ENCODE assay signal across 7 mouse cellular contexts in genomic region chr5:125392977-125393621, GRCm38 (mm10). TPM values are rescaled to one million over a fixed set of nuclear protein-coding genes. Genes with fewer than 3 reads are reported as not detected.
DNase-seq lines count a peak whose midpoint lies in the region; ATAC-seq lines count a peak whose summit lies in the region.

No protein-coding gene starts in this region.

- peak; percentile 95 for ATAC-seq in intestine, embryonic 16.5 days
- ATAC-seq in midbrain, embryonic 11.5 days (ENCODE audit: low FRiP score): peak; percentile 85

- H3K4me2 ChIP-seq in intestine, embryonic 16.5 days (ENCODE audit: low read depth, low read length): peak overlapping the region; percentile 61
- peak overlapping the region; percentile 44 for H3K4me2 ChIP-seq in midbrain, embryonic 11.5 days

- H3K4me3 ChIP-seq in intestine, embryonic 16.5 days (ENCODE audit: low read length): peak overlapping the region; percentile 34
- peak overlapping the region; percentile 21 for H3K4me3 ChIP-seq in midbrain, embryonic 11.5 days (ENCODE audit: low read depth, low read length)

- peaks cover 28% of the 10 kb centered on the region for H3K4me1 ChIP-seq in intestine, embryonic 16.5 days (ENCODE audit: control insufficient read depth, insufficient read depth, low read length)
- peaks cover 36% of the 10 kb centered on the region for H3K4me1 ChIP-seq in midbrain, embryonic 11.5 days (ENCODE audit: control insufficient read depth, insufficient read depth, low read length)

- no peaks in the 10 kb centered on the region for H3K9me3 ChIP-seq in intestine, embryonic 16.5 days (ENCODE audit: control insufficient read depth, low read length)
- H3K9me3 ChIP-seq in midbrain, embryonic 11.5 days (ENCODE audit: control insufficient read depth, low read length): no peaks in the 10 kb centered on the region

- DNase-seq in adrenal gland, adult 8-10 months: peak; percentile 97
- DNase-seq in embryo, embryonic 9.5 days (ENCODE audit: extremely low spot score): peak; percentile 95
- peak; percentile 88 to 95 for DNase-seq in gastrocnemius, postnatal 4 days (ENCODE audit: low spot score in 2 of 2)
- peak; percentile 94 to 97 for DNase-seq in left cerebral cortex, postnatal 36 days (ENCODE audit: low spot score in 2 of 2)
- peak; percentile 99 for DNase-seq in midbrain, embryonic 11.5 days (ENCODE audit: low spot score, missing footprints)
- peak; percentile 99 for DNase-seq in skeletal muscle tissue, adult 2 months (ENCODE audit: low read depth, low spot score)

- intact Hi-C loops in left cerebral cortex, postnatal 36 days (cut with DNase I): no loop called here

- H3K36me3 ChIP-seq in intestine, embryonic 16.5 days (ENCODE audit: control insufficient read depth, insufficient read depth, low read length): no peaks in the 10 kb centered on the region
- H3K36me3 ChIP-seq in midbrain, embryonic 11.5 days (ENCODE audit: control insufficient read depth, insufficient read depth, low read length): no peaks in the 10 kb centered on the region

- peak overlapping the region; percentile 70 for H3K9ac ChIP-seq in intestine, embryonic 16.5 days (ENCODE audit: low read depth, low read length)
- H3K9ac ChIP-seq in midbrain, embryonic 11.5 days (ENCODE audit: low read length): peak overlapping the region; percentile 67

- no peaks in the 10 kb centered on the region for H3K27me3 ChIP-seq in intestine, embryonic 16.5 days (replicated peaks; ENCODE audit: control insufficient read depth, insufficient read depth, low read length)
- H3K27me3 ChIP-seq in midbrain, embryonic 11.5 days (ENCODE audit: control insufficient read depth, insufficient read depth, low read length): no peaks in the 10 kb centered on the region

- under 1% methylated on average over 20 of the region's 20 CpGs for WGBS in intestine, embryonic 16.5 days
- 1% methylated on average over 20 of the region's 20 CpGs for WGBS in midbrain, embryonic 11.5 days

- H3K27ac ChIP-seq in intestine, embryonic 16.5 days (ENCODE audit: low read length): peak overlapping the region; percentile 99
- H3K27ac ChIP-seq in midbrain, embryonic 11.5 days (ENCODE audit: low read depth, low read length): peak overlapping the region; percentile 99

RNA-seq across cellular contexts. Expression of gene Ubc, which starts 3.1 kb away (rescaled TPM):
- 1,000 to 10,000 TPM; 1,164 to 1,564 (median 1,502) TPM for total RNA-seq in adrenal gland, adult 8-10 months (2022)
- 100 to 1,000 TPM; 650 to 744 TPM for total RNA-seq in gastrocnemius, postnatal 4 days (2021)
- 897 and 920 TPM in 2 replicates for polyA plus RNA-seq in intestine, embryonic 16.5 days (2015; fragmentation: Nextera tagmentation; extraction: Ambion mirVana)
- 100 to 1,000 TPM; 817 to 877 TPM for total RNA-seq in left cerebral cortex, postnatal 36 days (2021)
- polyA plus RNA-seq in midbrain, embryonic 11.5 days (2014; fragmentation: Nextera tagmentation; extraction: Ambion mirVana): 1,030 and 1,101 TPM in 2 replicates

RNA-seq across cellular contexts. Expression of gene Gm10382, which starts 4.0 kb away (rescaled TPM):
- total RNA-seq in adrenal gland, adult 8-10 months (2022): under 1 TPM in 3 of 4 experiments, not detected in 1; 0.41 to 0.48 (median 0.45) TPM
- total RNA-seq in gastrocnemius, postnatal 4 days (2021): not detected
- 0.18 and 0.24 TPM in 2 replicates for polyA plus RNA-seq in intestine, embryonic 16.5 days (2015; fragmentation: Nextera tagmentation; extraction: Ambion mirVana)
- under 1 TPM in 1 of 2 experiments, not detected in 1; 0.32 TPM for total RNA-seq in left cerebral cortex, postnatal 36 days (2021)
- polyA plus RNA-seq in midbrain, embryonic 11.5 days (2014; fragmentation: Nextera tagmentation; extraction: Ambion mirVana): 0.12 and 0.29 TPM in 2 replicates

RNA-seq across cellular contexts. Expression of gene Dhx37, which starts 40.8 kb away (rescaled TPM):
- total RNA-seq in adrenal gland, adult 8-10 months (2022): 10 to 100 TPM; 19.1 to 22.1 (median 19.9) TPM
- 1 to 10 TPM; 6.8 to 7.8 TPM for total RNA-seq in gastrocnemius, postnatal 4 days (2021)
- polyA plus RNA-seq in intestine, embryonic 16.5 days (2015; fragmentation: Nextera tagmentation; extraction: Ambion mirVana): 8.3 and 10.2 TPM in 2 replicates
- 10 to 100 TPM; 11.2 to 11.7 TPM for total RNA-seq in left cerebral cortex, postnatal 36 days (2021)
- 9.2 and 9.9 TPM in 2 replicates for polyA plus RNA-seq in midbrain, embryonic 11.5 days (2014; fragmentation: Nextera tagmentation; extraction: Ambion mirVana)

RNA-seq across cellular contexts. Expression of gene Bri3bp, which starts 48.3 kb away (rescaled TPM):
- total RNA-seq in adrenal gland, adult 8-10 months (2022): 10 to 100 TPM; 27.8 to 35.6 (median 31.6) TPM
- 10 to 100 TPM; 10.4 to 12.0 TPM for total RNA-seq in gastrocnemius, postnatal 4 days (2021)
- polyA plus RNA-seq in intestine, embryonic 16.5 days (2015; fragmentation: Nextera tagmentation; extraction: Ambion mirVana): 58.2 and 58.3 TPM in 2 replicates
- 100 to 1,000 TPM in 1 of 2 experiments, 10 to 100 TPM in 1; 91.6 to 102 TPM for total RNA-seq in left cerebral cortex, postnatal 36 days (2021)
- polyA plus RNA-seq in midbrain, embryonic 11.5 days (2014; fragmentation: Nextera tagmentation; extraction: Ambion mirVana): 28.4 and 29.4 TPM in 2 replicates

RNA-seq across cellular contexts. Expression of gene Scarb1, which starts 52.2 kb away (rescaled TPM):
- 1,000 to 10,000 TPM; 1,640 to 3,396 (median 2,408) TPM for total RNA-seq in adrenal gland, adult 8-10 months (2022)
- total RNA-seq in gastrocnemius, postnatal 4 days (2021): 10 to 100 TPM; 49.4 to 54.6 TPM
- 59.9 and 73.1 TPM in 2 replicates for polyA plus RNA-seq in intestine, embryonic 16.5 days (2015; fragmentation: Nextera tagmentation; extraction: Ambion mirVana)
- 10 to 100 TPM; 22.0 to 28.0 TPM for total RNA-seq in left cerebral cortex, postnatal 36 days (2021)
- polyA plus RNA-seq in midbrain, embryonic 11.5 days (2014; fragmentation: Nextera tagmentation; extraction: Ambion mirVana): 26.0 and 26.5 TPM in 2 replicates

Comparison
In these comparisons a context has a peak if more than half of its experiments do, and no peak if none do; other contexts are left out.
1. Peak in every context shown above with its lines: DNase-seq, ATAC-seq, H3K4me3 ChIP-seq and H3K27ac ChIP-seq.